Mouse (Mus musculus): ENCODE data around the gene Setdb1. TPM values are rescaled to one million over a fixed set of nuclear protein-coding genes. Genes with fewer than 3 reads are reported as not detected.

Gene Setdb1
- polyA plus RNA-seq, 1 experiment from 2014 or later = 39.3 TPM

- Histone ChIP-seq H3K27me3 (replicated peaks; ENCODE audit: control insufficient read depth, insufficient read depth, low read length) (no peaks in the 10 kb centered on the region), H3K9me3 (ENCODE audit: control insufficient read depth, low read length) (no peaks in the 10 kb centered on the region), H3K4me1 (ENCODE audit: control insufficient read depth, insufficient read depth, low read length) (peaks cover 8% of the 10 kb centered on the region), H3K36me3 (ENCODE audit: control insufficient read depth, insufficient read depth, low read length) (peaks cover 20% of the 10 kb centered on the region), H3K9ac (ENCODE audit: low read depth, low read length) (peak overlapping the region; percentile 92; the same call in 1 of the 2 replicates), H3K4me3 (ENCODE audit: low read depth, low read length) (peak overlapping the region; percentile 67), H3K4me2 (ENCODE audit: low read depth, low read length) (peak overlapping the region; percentile 78), H3K27ac (replicated peaks; ENCODE audit: low read depth, low read length) (no peak overlapping the region)
- no peak for ATAC-seq (ENCODE audit: low read depth)
- no peak for DNase-seq (ENCODE audit: low spot score)
- 81% methylated on average over 12 of the region's 12 CpGs for WGBS
Observed at GRCm38 (mm10) chr3:95284501-95285281, 72.3 kb downstream of the Setdb1 start.

DNA sequence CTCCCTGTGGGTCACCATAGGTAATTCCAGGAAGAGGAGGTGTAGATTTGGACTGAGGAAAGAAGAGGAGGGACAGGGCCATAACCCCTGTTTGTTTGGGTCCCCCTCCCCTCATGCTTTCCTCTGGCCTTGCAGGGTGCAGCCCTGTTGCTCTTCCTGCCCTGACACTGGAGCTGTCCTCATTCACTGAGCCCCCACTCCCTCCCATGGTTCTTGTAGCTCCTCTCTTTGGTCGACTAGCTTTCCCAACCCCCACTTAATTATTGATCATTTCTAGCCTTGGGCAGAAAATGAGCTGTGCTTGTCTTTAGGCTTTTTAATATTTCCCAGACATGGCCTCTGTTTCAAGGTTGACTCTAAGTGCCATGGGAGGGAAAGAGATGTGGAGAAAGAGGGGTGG, 72.9 kb downstream of the Setdb1 start:
- Histone ChIP-seq H3K4me3 (ENCODE audit: low read depth, low read length) (peak overlapping the region; percentile 67), H3K36me3 (ENCODE audit: control insufficient read depth, insufficient read depth, low read length) (peaks cover 20% of the 10 kb centered on the region), H3K4me2 (ENCODE audit: low read depth, low read length) (peak overlapping the region; percentile 78), H3K27me3 (replicated peaks; ENCODE audit: control insufficient read depth, insufficient read depth, low read length) (no peaks in the 10 kb centered on the region), H3K9me3 (ENCODE audit: control insufficient read depth, low read length) (no peaks in the 10 kb centered on the region), H3K27ac (replicated peaks; ENCODE audit: low read depth, low read length) (peak overlapping the region; percentile 97; the same call in 1 of the 2 replicates), H3K9ac (ENCODE audit: low read depth, low read length) (peak overlapping the region; percentile 92), H3K4me1 (ENCODE audit: control insufficient read depth, insufficient read depth, low read length) (peaks cover 8% of the 10 kb centered on the region)
- no peak for DNase-seq (ENCODE audit: low spot score)
- WGBS = 8% methylated on average over 1 of the region's 1 CpGs
- ATAC-seq (ENCODE audit: low read depth) = no peak

DNA sequence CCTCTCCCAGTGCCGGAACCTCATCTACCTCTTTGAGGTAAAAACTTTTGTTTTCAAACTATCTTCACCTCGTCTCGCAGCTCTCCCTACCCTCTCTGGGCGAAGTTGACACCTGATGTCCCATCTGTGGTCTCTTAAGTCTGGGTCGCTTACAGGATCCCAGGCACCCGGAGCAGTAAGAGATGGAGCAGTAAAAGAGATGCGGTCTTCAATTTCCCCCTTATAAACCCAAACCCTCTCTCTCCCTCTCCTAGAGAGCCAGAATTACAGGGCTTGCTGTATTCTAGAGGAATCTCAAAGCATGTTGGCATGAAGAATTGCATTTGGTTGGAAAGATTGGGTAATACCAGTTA, 73.4 kb downstream of the Setdb1 start:
- Histone ChIP-seq H3K36me3 (ENCODE audit: control insufficient read depth, insufficient read depth, low read length) (peaks cover 18% of the 10 kb centered on the region), H3K9me3 (ENCODE audit: control insufficient read depth, low read length) (no peaks in the 10 kb centered on the region), H3K4me2 (ENCODE audit: low read depth, low read length) (peak overlapping the region; percentile 78), H3K27ac (replicated peaks; ENCODE audit: low read depth, low read length) (peak overlapping the region; percentile 97), H3K4me1 (ENCODE audit: control insufficient read depth, insufficient read depth, low read length) (peaks cover 8% of the 10 kb centered on the region), H3K27me3 (replicated peaks; ENCODE audit: control insufficient read depth, insufficient read depth, low read length) (no peaks in the 10 kb centered on the region), H3K9ac (ENCODE audit: low read depth, low read length) (peak overlapping the region; percentile 92), H3K4me3 (ENCODE audit: low read depth, low read length) (peak overlapping the region; percentile 67)
- under 1% methylated on average over 7 of the region's 7 CpGs for WGBS
- DNase-seq (ENCODE audit: low spot score) = no peak
- ATAC-seq (ENCODE audit: low read depth) = no peak

- ATAC-seq (ENCODE audit: low read depth) = peak; percentile 80
- H3K4me3 ChIP-seq (ENCODE audit: low read depth, low read length) = peak overlapping the region; percentile 67
- H3K9ac ChIP-seq (ENCODE audit: low read depth, low read length) = peak overlapping the region; percentile 92
- WGBS = under 1% methylated on average over 50 of the region's 51 CpGs
- H3K4me2 ChIP-seq (ENCODE audit: low read depth, low read length) = peak overlapping the region; percentile 78
- H3K27me3 ChIP-seq (replicated peaks; ENCODE audit: control insufficient read depth, insufficient read depth, low read length) = no peaks in the 10 kb centered on the region
- peak overlapping the region; percentile 97 for H3K27ac ChIP-seq (replicated peaks; ENCODE audit: low read depth, low read length)
- no peaks in the 10 kb centered on the region for H3K9me3 ChIP-seq (ENCODE audit: control insufficient read depth, low read length)
- peak; percentile 93 for DNase-seq (ENCODE audit: low spot score)
- peaks cover 13% of the 10 kb centered on the region for H3K36me3 ChIP-seq (ENCODE audit: control insufficient read depth, insufficient read depth, low read length)
- H3K4me1 ChIP-seq (ENCODE audit: control insufficient read depth, insufficient read depth, low read length) = peaks cover 8% of the 10 kb centered on the region
Observed at GRCm38 (mm10) chr3:95282865-95283588, 74.0 kb downstream of the Setdb1 start.

GRCm38 (mm10) chr3:95282381-95282864, 74.6 kb downstream of the Setdb1 start:
- peak overlapping the region; percentile 92 for H3K9ac ChIP-seq (ENCODE audit: low read depth, low read length)
- peaks cover 8% of the 10 kb centered on the region for H3K4me1 ChIP-seq (ENCODE audit: control insufficient read depth, insufficient read depth, low read length)
- DNase-seq (ENCODE audit: low spot score) (peak; percentile 42), ATAC-seq (ENCODE audit: low read depth) (no peak)
- H3K27me3 ChIP-seq (replicated peaks; ENCODE audit: control insufficient read depth, insufficient read depth, low read length) = no peaks in the 10 kb centered on the region
- under 1% methylated on average over 11 of the region's 11 CpGs for WGBS
- no peaks in the 10 kb centered on the region for H3K9me3 ChIP-seq (ENCODE audit: control insufficient read depth, low read length)
- H3K4me3 ChIP-seq (ENCODE audit: low read depth, low read length) = peak overlapping the region; percentile 67
- H3K36me3 ChIP-seq (ENCODE audit: control insufficient read depth, insufficient read depth, low read length) = peaks cover 9% of the 10 kb centered on the region; the same call in 1 of the 2 replicates
- H3K27ac ChIP-seq (replicated peaks; ENCODE audit: low read depth, low read length) = peak overlapping the region; percentile 97
- peak overlapping the region; percentile 78 for H3K4me2 ChIP-seq (ENCODE audit: low read depth, low read length)

- Histone ChIP-seq H3K9me3 (ENCODE audit: control insufficient read depth, low read length) (no peaks in the 10 kb centered on the region), H3K27me3 (replicated peaks; ENCODE audit: control insufficient read depth, insufficient read depth, low read length) (no peaks in the 10 kb centered on the region), H3K36me3 (ENCODE audit: control insufficient read depth, insufficient read depth, low read length) (peaks cover 4% of the 10 kb centered on the region; the same call in 1 of the 2 replicates), H3K4me1 (ENCODE audit: control insufficient read depth, insufficient read depth, low read length) (peaks cover 8% of the 10 kb centered on the region), H3K4me2 (ENCODE audit: low read depth, low read length) (peak within 1 kb of the TSS; percentile 78), H3K4me3 (ENCODE audit: low read depth, low read length) (peak within 1 kb of the TSS; percentile 67), H3K27ac (replicated peaks; ENCODE audit: low read depth, low read length) (peak within 1 kb of the TSS; percentile 97), H3K9ac (ENCODE audit: low read depth, low read length) (peak within 1 kb of the TSS; percentile 92)
- DNase-seq (ENCODE audit: low spot score) (peak; percentile 99), ATAC-seq (ENCODE audit: low read depth) (peak; percentile 91)
- WGBS = 1% methylated on average over 52 of the region's 53 CpGs
Observed at GRCm38 (mm10) chr3:95281216-95282126, 75.5 kb downstream of the Setdb1 start, which contains the start of the genes Mindy1 and Prune1. Mindy1 (plus strand) TSS chr3:95281345. Prune1 (minus strand) TSS chr3:95282076.

GRCm38 (mm10) chr3:95280747-95281146, 76.3 kb downstream of the Setdb1 start:
- no peaks in the 10 kb centered on the region for H3K9me3 ChIP-seq (ENCODE audit: control insufficient read depth, low read length)
- peak overlapping the region; percentile 95 for H3K27ac ChIP-seq (replicated peaks; ENCODE audit: low read depth, low read length)
- H3K27me3 ChIP-seq (replicated peaks; ENCODE audit: control insufficient read depth, insufficient read depth, low read length) = no peaks in the 10 kb centered on the region
- 11% methylated on average over 8 of the region's 8 CpGs for WGBS
- H3K9ac ChIP-seq (ENCODE audit: low read depth, low read length) = peak overlapping the region; percentile 92
- H3K4me2 ChIP-seq (ENCODE audit: low read depth, low read length) = peak overlapping the region; percentile 78
- peak overlapping the region; percentile 67 for H3K4me3 ChIP-seq (ENCODE audit: low read depth, low read length)
- DNase-seq (ENCODE audit: low spot score) (peak; percentile 67), ATAC-seq (ENCODE audit: low read depth) (no peak)
- peaks cover 4% of the 10 kb centered on the region; the same call in 1 of the 2 replicates for H3K36me3 ChIP-seq (ENCODE audit: control insufficient read depth, insufficient read depth, low read length)
- peaks cover 8% of the 10 kb centered on the region for H3K4me1 ChIP-seq (ENCODE audit: control insufficient read depth, insufficient read depth, low read length)

DNA sequence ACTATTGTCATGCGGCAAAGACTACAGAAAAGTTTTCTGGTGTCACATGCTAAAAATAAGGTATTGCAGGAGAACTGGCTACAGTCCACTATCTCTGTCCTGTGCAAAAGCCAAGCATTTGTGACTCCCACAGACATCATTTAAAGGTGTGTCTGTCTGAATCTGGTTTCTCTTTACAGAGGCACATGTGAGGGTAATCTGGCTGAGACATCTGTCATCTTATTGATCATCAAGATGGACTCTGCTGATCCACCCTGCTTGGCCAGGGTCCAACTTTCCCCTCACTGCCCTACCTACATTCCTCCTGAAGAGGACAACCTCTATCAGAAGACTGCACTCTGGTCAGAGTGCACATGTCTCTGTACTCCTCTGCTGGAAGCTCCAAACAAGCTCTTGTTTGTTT, 79.9 kb downstream of the Setdb1 start:
- DNase-seq (ENCODE audit: low spot score) (no peak), ATAC-seq (ENCODE audit: low read depth) (no peak)
- Histone ChIP-seq H3K9ac (ENCODE audit: low read depth, low read length) (no peak overlapping the region), H3K27me3 (replicated peaks; ENCODE audit: control insufficient read depth, insufficient read depth, low read length) (no peaks in the 10 kb centered on the region), H3K36me3 (ENCODE audit: control insufficient read depth, insufficient read depth, low read length) (0 out of 2 replicates have a peak, but pooled peaks cover 4% of the 10 kb centered on the region), H3K9me3 (ENCODE audit: control insufficient read depth, low read length) (no peaks in the 10 kb centered on the region), H3K4me2 (ENCODE audit: low read depth, low read length) (no peak overlapping the region), H3K27ac (replicated peaks; ENCODE audit: low read depth, low read length) (no peak overlapping the region), H3K4me3 (ENCODE audit: low read depth, low read length) (no peak overlapping the region), H3K4me1 (ENCODE audit: control insufficient read depth, insufficient read depth, low read length) (no peaks in the 10 kb centered on the region)
- 92% methylated on average over 1 of the region's 1 CpGs for WGBS

Measured in embryonic facial prominence, embryonic 14.5 days (tissue).